Mouse (Mus musculus): ENCODE measurements at regions not wholly inside any gene's neighbourhood (a gene's known extent, or its start where the extent isn't known, plus 50 kb on each side); places are given as distances from the start of the nearest gene placed in this dataset.

- Histone ChIP-seq H3K27me3 (ENCODE audit: insufficient read depth, low read length) (no peaks in the 10 kb centered on the region), H3K9me3 (ENCODE audit: low read length) (no peaks in the 10 kb centered on the region), H3K4me1 (replicated peaks; ENCODE audit: low read depth, low read length) (no peaks in the 10 kb centered on the region), H3K36me3 (ENCODE audit: insufficient read depth, low read length) (no peaks in the 10 kb centered on the region), H3K4me3 (replicated peaks; ENCODE audit: low read length) (no peak overlapping the region)
- no peak for TF ChIP-seq POU5F1 (IDR thresholded peaks at IDR 0.05; ENCODE audit: borderline replicate concordance, low read length)
- TF ChIP-seq CTCF (conservative IDR thresholded peaks at IDR 0.05; ENCODE audit: low read length): no peak
- no peak for TF ChIP-seq NANOG (IDR thresholded peaks at IDR 0.05; ENCODE audit: borderline replicate concordance, low read length)
These were observed 404.9 kb downstream of the Rprm start for GRCm38 (mm10) chr2:53680350-53681011.

- H3K27me3 ChIP-seq (ENCODE audit: insufficient read depth, low read length): no peaks in the 10 kb centered on the region
- H3K9me3 ChIP-seq (ENCODE audit: low read length): no peaks in the 10 kb centered on the region
- no peaks in the 10 kb centered on the region for H3K4me1 ChIP-seq (replicated peaks; ENCODE audit: low read depth, low read length)
- H3K4me3 ChIP-seq (replicated peaks; ENCODE audit: low read length): no peak overlapping the region
- no peaks in the 10 kb centered on the region for H3K36me3 ChIP-seq (ENCODE audit: insufficient read depth, low read length)
- no peak for TF ChIP-seq NANOG (IDR thresholded peaks at IDR 0.05; ENCODE audit: borderline replicate concordance, low read length)
These were observed 402.8 kb downstream of the Rprm start for GRCm38 (mm10) chr2:53682599-53682998.

GRCm38 (mm10) chr2:53687281-53687680, 398.1 kb downstream of the Rprm start:
- Histone ChIP-seq H3K36me3 (ENCODE audit: insufficient read depth, low read length) (no peaks in the 10 kb centered on the region), H3K27me3 (ENCODE audit: insufficient read depth, low read length) (no peaks in the 10 kb centered on the region), H3K4me1 (replicated peaks; ENCODE audit: low read depth, low read length) (no peaks in the 10 kb centered on the region), H3K4me3 (replicated peaks; ENCODE audit: low read length) (no peak overlapping the region), H3K9me3 (ENCODE audit: low read length) (no peaks in the 10 kb centered on the region)
- no peak for TF ChIP-seq NANOG (IDR thresholded peaks at IDR 0.05; ENCODE audit: borderline replicate concordance, low read length)
- no peak for TF ChIP-seq POU5F1 (IDR thresholded peaks at IDR 0.05; ENCODE audit: borderline replicate concordance, low read length)
- TF ChIP-seq CTCF (conservative IDR thresholded peaks at IDR 0.05; ENCODE audit: low read length): no peak

- no peaks in the 10 kb centered on the region for H3K36me3 ChIP-seq (ENCODE audit: insufficient read depth, low read length)
- H3K27me3 ChIP-seq (ENCODE audit: insufficient read depth, low read length): no peaks in the 10 kb centered on the region
- H3K9me3 ChIP-seq (ENCODE audit: low read length): no peaks in the 10 kb centered on the region
- TF ChIP-seq POU5F1 (IDR thresholded peaks at IDR 0.05; ENCODE audit: borderline replicate concordance, low read length) (no peak), NANOG (IDR thresholded peaks at IDR 0.05; ENCODE audit: borderline replicate concordance, low read length) (no peak), CTCF (conservative IDR thresholded peaks at IDR 0.05; ENCODE audit: low read length) (no peak)
- no peak overlapping the region for H3K4me3 ChIP-seq (replicated peaks; ENCODE audit: low read length)
- H3K4me1 ChIP-seq (replicated peaks; ENCODE audit: low read depth, low read length): no peaks in the 10 kb centered on the region
These were observed 396.0 kb downstream of the Rprm start for GRCm38 (mm10) chr2:53689223-53689880.

- H3K36me3 ChIP-seq (ENCODE audit: insufficient read depth, low read length): no peaks in the 10 kb centered on the region
- H3K27me3 ChIP-seq (ENCODE audit: insufficient read depth, low read length): no peaks in the 10 kb centered on the region
- no peak for TF ChIP-seq NANOG (IDR thresholded peaks at IDR 0.05; ENCODE audit: borderline replicate concordance, low read length)
- TF ChIP-seq POU5F1 (IDR thresholded peaks at IDR 0.05; ENCODE audit: borderline replicate concordance, low read length): no peak
- H3K4me1 ChIP-seq (replicated peaks; ENCODE audit: low read depth, low read length): no peaks in the 10 kb centered on the region
- H3K9me3 ChIP-seq (ENCODE audit: low read length): no peaks in the 10 kb centered on the region
- no peak overlapping the region for H3K4me3 ChIP-seq (replicated peaks; ENCODE audit: low read length)
These were observed 393.7 kb downstream of the Rprm start for GRCm38 (mm10) chr2:53691580-53692118.

GRCm38 (mm10) chr2:53711213-53711612, 374.1 kb downstream of the Rprm start:
- Histone ChIP-seq H3K9me3 (ENCODE audit: low read length) (no peaks in the 10 kb centered on the region), H3K27me3 (ENCODE audit: insufficient read depth, low read length) (no peaks in the 10 kb centered on the region), H3K4me1 (replicated peaks; ENCODE audit: low read depth, low read length) (no peaks in the 10 kb centered on the region), H3K4me3 (replicated peaks; ENCODE audit: low read length) (no peak overlapping the region), H3K36me3 (ENCODE audit: insufficient read depth, low read length) (no peaks in the 10 kb centered on the region)
- TF ChIP-seq POU5F1 (IDR thresholded peaks at IDR 0.05; ENCODE audit: borderline replicate concordance, low read length) (no peak), CTCF (conservative IDR thresholded peaks at IDR 0.05; ENCODE audit: low read length) (no peak), NANOG (IDR thresholded peaks at IDR 0.05; ENCODE audit: borderline replicate concordance, low read length) (no peak)

GRCm38 (mm10) chr2:53713106-53713640, 372.2 kb downstream of the Rprm start:
- Histone ChIP-seq H3K36me3 (ENCODE audit: insufficient read depth, low read length) (no peaks in the 10 kb centered on the region), H3K4me3 (replicated peaks; ENCODE audit: low read length) (no peak overlapping the region), H3K4me1 (replicated peaks; ENCODE audit: low read depth, low read length) (no peaks in the 10 kb centered on the region), H3K27me3 (ENCODE audit: insufficient read depth, low read length) (no peaks in the 10 kb centered on the region), H3K9me3 (ENCODE audit: low read length) (no peaks in the 10 kb centered on the region)
- TF ChIP-seq POU5F1 (IDR thresholded peaks at IDR 0.05; ENCODE audit: borderline replicate concordance, low read length): no peak
- no peak for TF ChIP-seq NANOG (IDR thresholded peaks at IDR 0.05; ENCODE audit: borderline replicate concordance, low read length)
- TF ChIP-seq CTCF (conservative IDR thresholded peaks at IDR 0.05; ENCODE audit: low read length): no peak

GRCm38 (mm10) chr2:53715017-53715416, 370.3 kb downstream of the Rprm start:
- Histone ChIP-seq H3K36me3 (ENCODE audit: insufficient read depth, low read length) (no peaks in the 10 kb centered on the region), H3K4me3 (replicated peaks; ENCODE audit: low read length) (no peak overlapping the region), H3K9me3 (ENCODE audit: low read length) (no peaks in the 10 kb centered on the region), H3K4me1 (replicated peaks; ENCODE audit: low read depth, low read length) (no peaks in the 10 kb centered on the region), H3K27me3 (ENCODE audit: insufficient read depth, low read length) (no peaks in the 10 kb centered on the region)
- TF ChIP-seq NANOG (IDR thresholded peaks at IDR 0.05; ENCODE audit: borderline replicate concordance, low read length): no peak
- no peak for TF ChIP-seq CTCF (conservative IDR thresholded peaks at IDR 0.05; ENCODE audit: low read length)
- no peak for TF ChIP-seq POU5F1 (IDR thresholded peaks at IDR 0.05; ENCODE audit: borderline replicate concordance, low read length)
